ENCODE assay signal across 8 mouse cellular contexts in genomic region chr17:45432706-45433398, GRCm38 (mm10). TPM values are rescaled to one million over a fixed set of nuclear protein-coding genes. Genes with fewer than 3 reads are reported as not detected.
DNase-seq lines count a peak whose midpoint lies in the region; ATAC-seq and TF ChIP-seq lines count a peak whose summit lies in the region.

No protein-coding gene starts in this region.

- no peak for TF ChIP-seq CTCF in spleen, adult 2 months (IDR thresholded peaks at IDR 0.05; ENCODE audit: extremely low read depth, insufficient read depth, insufficient read length, insufficient replicate concordance)
- TF ChIP-seq CTCF in heart, postnatal 0 days (IDR thresholded peaks at IDR 0.05; ENCODE audit: low read depth): no peak
- TF ChIP-seq CTCF in lung, postnatal 0 days (IDR thresholded peaks at IDR 0.05): no peak

- no peak for TF ChIP-seq EP300 in heart, postnatal 0 days (IDR thresholded peaks at IDR 0.05; ENCODE audit: low read depth)
- no peak for TF ChIP-seq EP300 in lung, postnatal 0 days (IDR thresholded peaks at IDR 0.05)

- TF ChIP-seq POLR2A in spleen, adult 2 months (IDR thresholded peaks at IDR 0.05; ENCODE audit: low read depth, low read length): no peak

- WGBS in spleen, adult 2 months: under 1% methylated on average over 62 of the region's 62 CpGs
- under 1% methylated on average over 62 of the region's 62 CpGs for WGBS in heart, postnatal 0 days
- under 1% methylated on average over 62 of the region's 62 CpGs for WGBS in lung, postnatal 0 days

- peak; percentile 60 for DNase-seq in embryo, embryonic 10 days (ENCODE audit: low spot score)
- DNase-seq in embryo, embryonic 10.5 days (ENCODE audit: low spot score): no peak
- no peak for DNase-seq in spleen, adult 2 months (ENCODE audit: low read depth in 1 of 2, low spot score in 2 of 2)
- no peak for DNase-seq in spleen, postnatal 4 days (ENCODE audit: low spot score in 2 of 2)
- DNase-seq in heart, postnatal 0 days (ENCODE audit: low spot score): no peak
- peak; percentile 11 for DNase-seq in lung, postnatal 0 days (ENCODE audit: low spot score)
- DNase-seq in thymus, postnatal 10 days (ENCODE audit: low spot score in 2 of 2): no peak
- no peak for DNase-seq in natural killer cell, adult 2 months (ENCODE audit: low spot score in 2 of 2)

- no peaks in the 10 kb centered on the region for H3K36me3 ChIP-seq in spleen, adult 2 months (ENCODE audit: control insufficient read depth, insufficient read depth, low read length)
- peaks cover 10% of the 10 kb centered on the region; the same call in 1 of the 2 replicates for H3K36me3 ChIP-seq in heart, postnatal 0 days (replicated peaks; ENCODE audit: control insufficient read depth, insufficient read depth, low read length)
- no peaks in the 10 kb centered on the region for H3K36me3 ChIP-seq in lung, postnatal 0 days (ENCODE audit: insufficient read depth, low read length)

- peak overlapping the region; percentile 83 for H3K4me2 ChIP-seq in heart, postnatal 0 days (ENCODE audit: low read depth, low read length)
- peak overlapping the region; percentile 79 for H3K4me2 ChIP-seq in lung, postnatal 0 days (replicated peaks; ENCODE audit: low read depth, low read length)

- peak; percentile 66 for ATAC-seq in heart, postnatal 0 days (ENCODE audit: insufficient read depth, low read depth)
- peak; percentile 60 for ATAC-seq in lung, postnatal 0 days

- no peaks in the 10 kb centered on the region for H3K9me3 ChIP-seq in heart, postnatal 0 days (replicated peaks; ENCODE audit: control insufficient read depth, low read length)
- H3K9me3 ChIP-seq in lung, postnatal 0 days (ENCODE audit: low read length): no peaks in the 10 kb centered on the region

- peak overlapping the region; percentile 87 for H3K9ac ChIP-seq in heart, postnatal 0 days (replicated peaks; ENCODE audit: low read depth, low read length)
- H3K9ac ChIP-seq in lung, postnatal 0 days (replicated peaks; ENCODE audit: low read depth): peak overlapping the region; percentile 91

- no peaks in the 10 kb centered on the region for H3K27me3 ChIP-seq in spleen, adult 2 months (ENCODE audit: control insufficient read depth, insufficient read depth, low read length)
- H3K27me3 ChIP-seq in heart, postnatal 0 days (ENCODE audit: control insufficient read depth, insufficient read depth, low read length): no peaks in the 10 kb centered on the region
- H3K27me3 ChIP-seq in lung, postnatal 0 days (replicated peaks; ENCODE audit: insufficient read depth, low read length): no peaks in the 10 kb centered on the region

- H3K4me3 ChIP-seq in spleen, adult 2 months (ENCODE audit: extremely low read depth, insufficient read depth, insufficient read length): peak overlapping the region; percentile 96
- H3K4me3 ChIP-seq in heart, postnatal 0 days (ENCODE audit: low read depth, low read length): peak overlapping the region; percentile 77
- H3K4me3 ChIP-seq in lung, postnatal 0 days (ENCODE audit: low read depth, low read length): peak overlapping the region; percentile 88

- H3K4me1 ChIP-seq in spleen, adult 2 months (ENCODE audit: control insufficient read depth, insufficient read depth, insufficient read length): peaks cover 6% of the 10 kb centered on the region
- H3K4me1 ChIP-seq in heart, postnatal 0 days (ENCODE audit: control insufficient read depth, insufficient read depth): peaks cover 22% of the 10 kb centered on the region
- H3K4me1 ChIP-seq in lung, postnatal 0 days (ENCODE audit: insufficient read depth, low read depth, low read length): peaks cover 15% of the 10 kb centered on the region; the same call in 1 of the 2 replicates

- H3K27ac ChIP-seq in spleen, adult 2 months (ENCODE audit: insufficient read depth, low read length): peak overlapping the region; percentile 94
- peak overlapping the region; percentile 97 for H3K27ac ChIP-seq in heart, postnatal 0 days (ENCODE audit: low read depth)
- H3K27ac ChIP-seq in lung, postnatal 0 days (ENCODE audit: low read length): peak overlapping the region; percentile 97

RNA-seq across cellular contexts. Expression of gene Cdc5l, which starts 0.7 kb away (rescaled TPM):
- polyA plus RNA-seq in spleen, adult 2 months (2012; rRNA removed): 6.0 and 6.1 TPM in 2 replicates
- 16.5 and 19.6 TPM in 2 replicates for total RNA-seq in heart, postnatal 0 days (2014; rRNA removed; ENCODE audit: low replicate concordance)
- polyA plus RNA-seq in heart, postnatal 0 days (2015; fragmentation: Nextera tagmentation; extraction: Ambion mirVana): 31.5 and 35.8 TPM in 2 replicates
- 30.3 and 37.8 TPM in 2 replicates for polyA plus RNA-seq in lung, postnatal 0 days (2015; fragmentation: Nextera tagmentation; extraction: Ambion mirVana)

RNA-seq across cellular contexts. Expression of gene Spats1, which starts 42.4 kb away (rescaled TPM):
- polyA plus RNA-seq in spleen, adult 2 months (2012; rRNA removed): not detected in 2 replicates
- not detected in 2 replicates for total RNA-seq in heart, postnatal 0 days (2014; rRNA removed; ENCODE audit: low replicate concordance)
- polyA plus RNA-seq in heart, postnatal 0 days (2015; fragmentation: Nextera tagmentation; extraction: Ambion mirVana): 1.0 TPM in 2 replicates
- 0.19 and 0.37 TPM in 2 replicates for polyA plus RNA-seq in lung, postnatal 0 days (2015; fragmentation: Nextera tagmentation; extraction: Ambion mirVana)

Comparison
In these comparisons a context has a peak if more than half of its experiments do, and no peak if none do; other contexts are left out.
1. DNase-seq: peak in embryo, embryonic 10 days (single experiment) and lung, postnatal 0 days (single experiment); none in embryo, embryonic 10.5 days (single experiment), spleen, adult 2 months (0 of 2), spleen, postnatal 4 days (0 of 2), heart, postnatal 0 days (single experiment), thymus, postnatal 10 days (0 of 2) and natural killer cell, adult 2 months (0 of 2).
2. Peak in every context shown above with its lines, with median percentiles within 50 percentile points of each other: H3K27ac ChIP-seq and H3K4me3 ChIP-seq.